Mouse (Mus musculus) liver, postnatal 0 days (tissue): ENCODE measurements at regions not wholly inside any gene's neighbourhood (a gene's known extent, or its start where the extent isn't known, plus 50 kb on each side); places are given as distances from the start of the nearest gene placed in this dataset.

ENCODE experiments used
- ATAC-seq: fragments of 200-750 bp; cut with Nextera tagmentation; 2 replicates; pipeline ENCODE4 v1.8.0; 2017; ENCODE audit warnings: mild to moderate bottlenecking, moderate library complexity
- DNase-seq: peaks from one replicate; pipeline ENCODE4 v3.0.0-alpha.2; 2016
- H3K27ac ChIP-seq: fragments of 300-500 bp; sonication (generic); 2 replicates; pipeline ENCODE4 v1.5.1; 2014; ENCODE audit warnings: antibody characterized with exemption, moderate library complexity, mild to moderate bottlenecking, low read depth
- H3K27me3 ChIP-seq: fragments of 300-500 bp; sonication (generic); 2 replicates; pipeline ENCODE4 v1.6.1; 2014; ENCODE audit warnings: low read length, control low read depth, mixed read lengths; ENCODE audit not compliant: insufficient read depth
- H3K36me3 ChIP-seq: fragments of 300-500 bp; sonication (generic); replicated peaks from 2 replicates; pipeline ENCODE4 v1.6.1; 2014; ENCODE audit warnings: mild to moderate bottlenecking, control low read depth, low read length, moderate library complexity, mixed read lengths; ENCODE audit not compliant: insufficient read depth
- H3K4me1 ChIP-seq: fragments of 300-500 bp; sonication (generic); 2 replicates; pipeline ENCODE4 v1.6.1; 2014; ENCODE audit warnings: antibody characterized with exemption, mild to moderate bottlenecking, control low read depth; ENCODE audit not compliant: insufficient read depth
- H3K4me2 ChIP-seq: fragments of 300-500 bp; sonication (generic); 2 replicates; pipeline ENCODE4 v1.6.1; 2014; ENCODE audit warnings: low read depth, mild to moderate bottlenecking, low read length, moderate library complexity, mixed read lengths
- H3K4me3 ChIP-seq: fragments of 300-500 bp; sonication (generic); 2 replicates; pipeline ENCODE4 v1.5.1; 2014; ENCODE audit warnings: low read depth, low read length
- H3K9ac ChIP-seq: fragments of 300-500 bp; sonication (generic); replicated peaks from 2 replicates; pipeline ENCODE4 v1.6.1; 2014; ENCODE audit warnings: mild to moderate bottlenecking, moderate library complexity
- H3K9me3 ChIP-seq: fragments of 300-500 bp; sonication (generic); 2 replicates; pipeline ENCODE4 v1.6.1; 2016; ENCODE audit warnings: mild to moderate bottlenecking, control low read depth, low read length, mixed read lengths
- CTCF ChIP-seq: sonication (generic); IDR thresholded peaks from 2 replicates; pipeline ENCODE4 v1.5.1; 2016; ENCODE audit warnings: antibody characterized with exemption, low read depth
- EP300 ChIP-seq: IDR thresholded peaks from 2 replicates; pipeline ENCODE4 v1.6.1; 2016; ENCODE audit warnings: antibody characterized with exemption, low read depth, mild to moderate bottlenecking
- WGBS: fragments of 180-500 bp; shearing (Covaris S2); extraction: QIAGEN DNeasy Blood & Tissue Kit; methylation state at CpG from one replicate; pipeline ENCODE4 v1.1.7; 2014; ENCODE audit not compliant: insufficient replicate concordance; 5-methylcytosine and 5-hydroxymethylcytosine counted together

DNA sequence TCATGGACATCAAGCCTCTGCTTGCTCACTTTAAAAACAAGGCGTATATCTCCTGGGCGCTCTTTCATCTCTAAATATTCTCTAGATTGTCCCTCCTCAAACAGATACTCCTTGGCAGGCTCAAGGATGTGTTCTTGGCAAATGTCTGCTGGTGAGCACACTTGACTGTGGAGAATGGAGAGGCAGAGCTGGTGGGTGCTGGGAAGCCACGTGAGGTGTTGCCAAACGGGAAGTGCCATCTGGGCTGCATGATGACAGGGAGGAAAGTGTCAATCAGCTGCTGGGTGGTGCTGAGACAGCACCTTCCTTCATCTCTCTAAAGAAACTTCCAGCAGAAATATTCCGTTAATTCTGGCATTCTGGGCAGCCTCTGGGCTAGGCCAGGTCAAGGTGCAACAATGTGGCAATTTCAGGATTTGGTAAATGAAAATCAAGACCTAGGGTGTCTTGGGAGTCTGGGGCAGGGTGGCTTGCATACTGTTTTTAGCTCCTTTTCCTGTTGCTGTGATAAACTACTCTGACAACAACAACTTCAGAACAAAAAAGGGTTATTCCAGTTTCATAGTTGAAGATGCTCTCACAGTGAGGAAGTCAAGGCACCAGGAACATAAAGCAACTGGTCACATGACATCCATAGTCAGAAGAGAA lies 208.6 kb downstream of the Rplp1 start:
- DNase-seq, result peak; percentile 56
- no peak for TF ChIP-seq CTCF
- 0 out of 2 replicates have a peak, but pooled peaks have one; percentile 14 for TF ChIP-seq EP300
- no peak overlapping the region for H3K27ac ChIP-seq

DNA sequence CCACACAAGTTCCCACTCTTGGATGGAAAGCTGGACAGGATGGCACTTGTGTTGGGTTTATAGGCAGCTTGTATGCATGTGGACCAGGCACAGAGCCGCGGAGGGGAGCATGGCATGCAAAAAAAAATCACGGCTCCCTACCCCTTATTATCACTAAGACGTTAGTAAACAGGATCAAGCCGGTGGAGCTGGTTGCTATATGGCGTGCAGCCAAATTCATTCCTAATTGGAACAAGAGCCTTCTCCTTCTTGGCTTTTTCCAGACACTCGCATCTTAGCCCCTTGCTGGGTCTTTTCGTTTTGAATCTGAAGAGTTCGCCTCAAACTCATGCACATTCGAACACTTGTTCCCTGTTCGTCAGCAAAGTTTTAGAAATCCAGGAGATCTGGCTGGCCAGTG lies 211.0 kb downstream of the Rplp1 start:
- Histone ChIP-seq H3K36me3 (no peaks in the 10 kb centered on the region), H3K4me1 (peaks cover 24% of the 10 kb centered on the region), H3K27ac (no peak overlapping the region), H3K4me2 (no peak overlapping the region), H3K4me3 (no peak overlapping the region), H3K27me3 (0 out of 2 replicates have a peak, but pooled peaks cover 11% of the 10 kb centered on the region), H3K9ac (no peak overlapping the region), H3K9me3 (no peaks in the 10 kb centered on the region)
- TF ChIP-seq CTCF (no peak), EP300 (no peak)
- ATAC-seq (no peak), DNase-seq (no peak)
- WGBS, result 71% methylated on average over 11 of the region's 11 CpGs

More for the DNA sequence above, 208.6 kb downstream of the Rplp1 start:
- Histone ChIP-seq H3K4me3 (no peak overlapping the region), H3K4me2 (no peak overlapping the region), H3K9ac (no peak overlapping the region), H3K27me3 (no peaks in the 10 kb centered on the region), H3K36me3 (no peaks in the 10 kb centered on the region), H3K4me1 (peaks cover 24% of the 10 kb centered on the region), H3K9me3 (no peaks in the 10 kb centered on the region)
- WGBS, result 43% methylated on average over 5 of the region's 5 CpGs
- 0 out of 2 replicates have a peak, but pooled peaks have one; percentile 24 for ATAC-seq

DNA sequence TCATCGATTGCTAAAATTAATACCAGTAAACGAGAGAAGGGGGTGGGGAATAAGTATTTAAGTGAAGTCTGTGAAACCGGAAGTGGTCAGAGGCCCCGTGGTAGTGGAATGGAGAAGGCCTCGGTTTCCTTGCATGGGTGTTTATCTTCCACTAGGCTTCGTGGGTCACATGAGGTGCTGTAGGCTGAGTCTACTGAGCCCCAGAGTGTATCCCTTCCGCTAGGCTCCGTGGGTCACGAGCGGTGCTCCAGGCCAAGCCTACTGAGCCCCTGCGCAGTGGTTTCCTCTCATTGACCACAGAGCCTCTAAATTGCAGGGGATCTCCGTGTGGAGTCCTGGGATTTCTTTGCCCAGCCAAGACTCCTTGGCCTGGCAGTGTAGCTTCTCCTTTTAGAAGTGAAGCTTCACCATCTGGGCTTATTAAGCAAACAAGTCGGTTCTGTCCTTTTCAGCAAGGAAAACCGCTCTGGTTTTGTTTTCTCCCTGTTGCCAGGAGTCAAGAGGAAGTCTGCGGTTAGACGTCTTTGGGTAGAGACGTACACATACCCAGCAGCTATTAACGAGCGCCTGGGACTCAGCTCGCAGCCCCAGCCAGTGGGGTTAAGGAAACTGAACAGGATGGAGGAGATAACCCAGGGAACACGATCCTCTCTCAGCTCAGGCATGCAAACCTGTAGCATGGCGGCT lies 211.9 kb downstream of the Rplp1 start:
- DNase-seq (peak; percentile 47), ATAC-seq (peak; percentile 69)
- Histone ChIP-seq H3K9me3 (no peaks in the 10 kb centered on the region), H3K4me1 (peaks cover 21% of the 10 kb centered on the region), H3K9ac (no peak overlapping the region), H3K27me3 (0 out of 2 replicates have a peak, but pooled peaks cover 11% of the 10 kb centered on the region), H3K4me2 (peak overlapping the region; percentile 61), H3K4me3 (no peak overlapping the region), H3K36me3 (no peaks in the 10 kb centered on the region), H3K27ac (peak overlapping the region; percentile 87)
- WGBS, result 30% methylated on average over 22 of the region's 22 CpGs
- TF ChIP-seq CTCF (no peak), EP300 (no peak)

DNA sequence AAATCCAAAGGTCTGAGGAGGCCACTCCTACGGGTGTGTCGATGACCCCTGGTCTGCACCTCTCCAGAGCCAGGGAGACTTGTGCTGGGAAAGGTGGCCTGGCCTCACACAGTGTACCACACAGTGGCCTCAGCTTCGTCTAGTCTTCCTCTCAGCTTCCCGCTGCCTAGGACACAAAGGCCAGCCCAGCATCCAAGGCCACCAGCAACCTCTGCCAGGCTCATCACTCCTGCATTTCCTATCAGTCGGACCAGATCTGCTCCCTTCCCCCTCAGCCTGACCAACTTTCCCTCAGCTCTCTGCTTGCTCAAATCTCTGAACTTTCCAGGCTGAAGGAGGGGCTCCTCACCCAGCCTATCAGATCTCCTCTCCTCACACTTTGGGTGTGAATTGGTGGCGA lies 213.8 kb downstream of the Rplp1 start:
- H3K9ac ChIP-seq, result no peak overlapping the region
- ATAC-seq, result no peak
- TF ChIP-seq EP300 (no peak), CTCF (no peak)
- H3K4me1 ChIP-seq, result peaks cover 17% of the 10 kb centered on the region
- no peak overlapping the region for H3K4me2 ChIP-seq
- no peaks in the 10 kb centered on the region for H3K9me3 ChIP-seq
- H3K27ac ChIP-seq, result no peak overlapping the region
- no peak for DNase-seq
- no peak overlapping the region for H3K4me3 ChIP-seq
- no peaks in the 10 kb centered on the region for H3K36me3 ChIP-seq
- 0 out of 2 replicates have a peak, but pooled peaks cover 11% of the 10 kb centered on the region for H3K27me3 ChIP-seq
- 65% methylated on average over 6 of the region's 6 CpGs for WGBS

DNA sequence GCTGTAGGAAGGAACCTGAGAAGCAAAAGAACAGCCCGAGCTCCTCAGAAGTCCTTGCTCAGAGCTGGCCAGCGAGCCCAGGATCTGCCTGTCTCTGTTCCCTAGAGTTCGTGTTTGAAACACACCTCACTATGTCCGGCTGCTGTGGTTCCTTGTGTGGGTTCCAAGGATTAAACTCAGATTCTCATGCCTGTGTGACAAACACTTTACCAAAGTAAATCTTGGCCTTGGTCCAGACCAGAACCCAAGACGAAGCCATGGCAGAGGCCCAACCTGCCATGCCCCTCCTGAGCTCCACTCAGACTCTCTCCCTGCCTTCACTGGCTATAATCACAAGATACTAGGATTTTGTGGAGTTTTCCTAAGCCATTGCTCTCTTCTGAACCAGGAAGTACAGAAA lies 214.7 kb downstream of the Rplp1 start:
- H3K36me3 ChIP-seq, result no peaks in the 10 kb centered on the region
- H3K9ac ChIP-seq, result no peak overlapping the region
- no peak overlapping the region for H3K27ac ChIP-seq
- H3K4me2 ChIP-seq, result no peak overlapping the region
- WGBS, result 71% methylated on average over 5 of the region's 5 CpGs
- H3K9me3 ChIP-seq, result no peaks in the 10 kb centered on the region
- TF ChIP-seq CTCF (no peak), EP300 (no peak)
- H3K4me1 ChIP-seq, result peaks cover 21% of the 10 kb centered on the region
- no peak for ATAC-seq
- no peak overlapping the region for H3K4me3 ChIP-seq
- H3K27me3 ChIP-seq, result 0 out of 2 replicates have a peak, but pooled peaks cover 11% of the 10 kb centered on the region
- no peak for DNase-seq

DNA sequence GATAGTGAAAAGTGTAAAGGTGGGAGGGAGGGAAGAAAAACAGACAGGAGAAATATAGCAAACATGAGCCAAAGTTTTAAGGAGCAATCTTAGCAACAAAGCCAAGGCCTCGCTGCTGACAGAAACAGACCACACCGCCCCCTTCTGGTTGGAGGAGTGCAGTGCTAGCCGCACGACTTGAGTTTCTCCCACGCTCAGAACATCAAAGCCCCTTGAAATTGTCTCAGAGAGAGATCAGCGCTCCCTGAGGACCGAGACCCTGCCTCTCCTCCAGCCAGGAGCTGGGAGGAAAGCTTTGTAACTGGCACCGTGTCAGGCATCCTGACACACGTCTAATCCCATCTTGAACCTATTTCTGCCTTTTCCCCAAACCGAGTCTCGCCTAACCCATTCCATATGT lies 216.4 kb downstream of the Rplp1 start:
- Histone ChIP-seq H3K4me3 (no peak overlapping the region), H3K4me2 (no peak overlapping the region), H3K27me3 (0 out of 2 replicates have a peak, but pooled peaks cover 13% of the 10 kb centered on the region), H3K4me1 (peaks cover 18% of the 10 kb centered on the region), H3K27ac (no peak overlapping the region), H3K9me3 (no peaks in the 10 kb centered on the region), H3K36me3 (no peaks in the 10 kb centered on the region), H3K9ac (no peak overlapping the region)
- ATAC-seq (no peak), DNase-seq (peak; percentile 72)
- peak; percentile 87 for TF ChIP-seq CTCF
- no peak for TF ChIP-seq EP300
- 22% methylated on average over 11 of the region's 11 CpGs for WGBS
